Mouse (Mus musculus): ENCODE measurements at regions not wholly inside any gene's neighbourhood (a gene's known extent, or its start where the extent isn't known, plus 50 kb on each side); places are given as distances from the start of the nearest gene placed in this dataset.

DNA sequence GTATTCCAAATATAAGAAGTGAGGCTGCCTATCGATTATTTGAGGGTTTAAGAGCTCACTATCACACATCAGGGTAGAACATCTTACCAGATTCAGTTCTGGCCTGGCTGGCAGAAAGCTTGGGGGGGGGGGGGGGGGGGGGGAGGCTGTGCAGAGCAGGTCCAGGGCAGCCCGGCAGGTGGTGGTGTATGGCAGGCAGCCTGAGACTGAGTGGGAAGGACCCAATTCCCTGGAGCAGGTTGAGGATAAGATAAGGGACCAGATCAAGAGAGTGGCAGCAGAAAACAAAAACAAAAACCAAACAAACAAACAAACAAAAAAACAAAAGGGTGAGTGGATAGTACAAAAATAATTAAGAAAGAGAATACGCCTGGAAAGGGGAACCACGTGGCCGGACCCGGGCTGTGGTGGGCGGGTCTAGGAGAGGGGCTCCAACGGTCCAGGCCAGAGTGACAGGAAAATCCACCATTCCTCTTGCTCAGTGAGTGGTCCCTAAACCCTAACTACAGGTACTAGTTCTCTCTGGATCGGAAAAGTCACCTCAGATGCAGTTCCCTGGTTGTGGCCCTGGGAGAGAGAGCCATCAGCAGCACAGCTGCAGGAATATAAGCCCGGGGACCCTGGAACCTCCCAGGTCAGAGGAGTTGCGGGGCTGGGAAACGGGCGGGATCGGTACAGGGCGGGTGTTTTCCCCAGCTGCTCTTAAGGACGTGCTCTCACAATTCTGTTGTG, 73.3 kb downstream of the Vmn2r112 start:
- Histone ChIP-seq H3K36me3 (replicated peaks; ENCODE audit: control insufficient read depth, insufficient read depth, low read depth, low read length) (no peaks in the 10 kb centered on the region), H3K9me3 (replicated peaks; ENCODE audit: control insufficient read depth, low read length) (no peaks in the 10 kb centered on the region), H3K4me1 (ENCODE audit: control insufficient read depth, insufficient read depth, low read length) (no peaks in the 10 kb centered on the region), H3K27me3 (ENCODE audit: control insufficient read depth, insufficient read depth, low read length) (no peaks in the 10 kb centered on the region), H3K4me2 (ENCODE audit: low read depth, low read length) (peak overlapping the region; percentile 39), H3K27ac (replicated peaks; ENCODE audit: low read depth, low read length) (no peak overlapping the region), H3K9ac (replicated peaks; ENCODE audit: low read length) (peak overlapping the region; percentile 32; the same call in 1 of the 2 replicates), H3K4me3 (ENCODE audit: low read depth, low read length) (peak overlapping the region; percentile 42)
- DNase-seq (ENCODE audit: low spot score) = peak; percentile 59
- 23% methylated on average over 16 of the region's 16 CpGs for WGBS
- peak; percentile 93 for ATAC-seq (replicated peaks; ENCODE audit: insufficient number of reproducible peaks, low FRiP score, low TSS enrichment, low read depth)
